Mouse (Mus musculus): ENCODE results near the gene Lgals12.
A peak's percentile ranks its signal among the peaks of the same experiment; 100 is the strongest.

Lgals12 gene

GRCm38 (mm10) chr19:7583599-7583998 lies 23.4 kb downstream of the Lgals12 start:
- no peak for DNase-seq (ENCODE audit: low spot score)

- DNase-seq (ENCODE audit: low spot score), result no peak
Measured at GRCm38 (mm10) chr19:7583101-7583500, 23.9 kb downstream of the Lgals12 start.

GRCm38 (mm10) chr19:7581042-7581441 lies 26.0 kb downstream of the Lgals12 start:
- no peak for DNase-seq (ENCODE audit: low spot score)

- DNase-seq (ENCODE audit: low spot score), result no peak
Measured at GRCm38 (mm10) chr19:7577710-7578109, 29.3 kb downstream of the Lgals12 start.

- DNase-seq (ENCODE audit: low spot score), result no peak
Measured at GRCm38 (mm10) chr19:7576180-7576579, 30.8 kb downstream of the Lgals12 start.

GRCm38 (mm10) chr19:7569650-7570049 lies 37.3 kb downstream of the Lgals12 start:
- no peak for DNase-seq (ENCODE audit: low spot score)

- DNase-seq (ENCODE audit: low spot score), result no peak
Measured at GRCm38 (mm10) chr19:7568364-7568763, 38.6 kb downstream of the Lgals12 start.

GRCm38 (mm10) chr19:7566826-7567225 lies 40.2 kb downstream of the Lgals12 start:
- no peak for DNase-seq (ENCODE audit: low spot score)

GRCm38 (mm10) chr19:7564457-7564856 lies 42.5 kb downstream of the Lgals12 start:
- DNase-seq (ENCODE audit: low spot score), result no peak

- DNase-seq (ENCODE audit: low spot score), result no peak
Measured at GRCm38 (mm10) chr19:7563676-7564075, 43.3 kb downstream of the Lgals12 start.

- DNase-seq (ENCODE audit: low spot score), result no peak
Measured at GRCm38 (mm10) chr19:7562601-7563129, 44.3 kb downstream of the Lgals12 start.

GRCm38 (mm10) chr19:7561456-7561855 lies 45.5 kb downstream of the Lgals12 start:
- DNase-seq (ENCODE audit: low spot score), result no peak

- DNase-seq (ENCODE audit: low spot score), result no peak
Measured at GRCm38 (mm10) chr19:7559986-7560385, 47.0 kb downstream of the Lgals12 start.

- DNase-seq (ENCODE audit: low spot score), result no peak
Measured at GRCm38 (mm10) chr19:7558675-7559074, 48.3 kb downstream of the Lgals12 start.

GRCm38 (mm10) chr19:7557844-7558243 lies 49.1 kb downstream of the Lgals12 start:
- no peak for DNase-seq (ENCODE audit: low spot score)

GRCm38 (mm10) chr19:7557328-7557822 lies 49.6 kb downstream of the Lgals12 start, which contains the start of gene Pla2g16:
TSS of gene Pla2g16 (plus strand) at chr19:7557459.
- DNase-seq (ENCODE audit: low spot score), result peak; percentile 23

GRCm38 (mm10) chr19:7556641-7557040 lies 50.4 kb downstream of the Lgals12 start:
- DNase-seq (ENCODE audit: low spot score), result no peak

- no peak for DNase-seq (ENCODE audit: low spot score)
Measured at GRCm38 (mm10) chr19:7554881-7555280, 52.1 kb downstream of the Lgals12 start.

- no peak for DNase-seq (ENCODE audit: low spot score)
Measured at GRCm38 (mm10) chr19:7553441-7553840, 53.6 kb downstream of the Lgals12 start.

- no peak for DNase-seq (ENCODE audit: low spot score)
Measured at GRCm38 (mm10) chr19:7552301-7552673, 54.7 kb downstream of the Lgals12 start.

- DNase-seq (ENCODE audit: low spot score), result no peak
Measured at GRCm38 (mm10) chr19:7551550-7552300, 55.3 kb downstream of the Lgals12 start.

- DNase-seq (ENCODE audit: low spot score), result no peak
Measured at GRCm38 (mm10) chr19:7548924-7549323, 58.1 kb downstream of the Lgals12 start.
